Mouse (Mus musculus) heart, adult 2 months (tissue): ENCODE measurements at regions not wholly inside any gene's neighbourhood (a gene's known extent, or its start where the extent isn't known, plus 50 kb on each side); places are given as distances from the start of the nearest gene placed in this dataset.

Experiments used
- CTCF ChIP-seq: fragments of 200-600 bp; IDR thresholded peaks from 2 replicates; pipeline ENCODE4 v1.8.1; 2022; ENCODE audit warnings: antibody characterized with exemption, mild to moderate bottlenecking, moderate library complexity
- EP300 ChIP-seq: fragments of 200-500 bp; IDR thresholded peaks from 2 replicates; pipeline ENCODE4 v1.6.1; 2011; ENCODE audit warnings: low read depth, low read length, control low read depth; ENCODE audit not compliant: insufficient read depth
- POLR2A ChIP-seq: fragments of 200-500 bp; IDR thresholded peaks from 2 replicates; pipeline ENCODE4 v1.6.1; 2011; ENCODE audit warnings: mild to moderate bottlenecking, low read depth, low read length, control low read depth; ENCODE audit not compliant: insufficient read depth

DNA sequence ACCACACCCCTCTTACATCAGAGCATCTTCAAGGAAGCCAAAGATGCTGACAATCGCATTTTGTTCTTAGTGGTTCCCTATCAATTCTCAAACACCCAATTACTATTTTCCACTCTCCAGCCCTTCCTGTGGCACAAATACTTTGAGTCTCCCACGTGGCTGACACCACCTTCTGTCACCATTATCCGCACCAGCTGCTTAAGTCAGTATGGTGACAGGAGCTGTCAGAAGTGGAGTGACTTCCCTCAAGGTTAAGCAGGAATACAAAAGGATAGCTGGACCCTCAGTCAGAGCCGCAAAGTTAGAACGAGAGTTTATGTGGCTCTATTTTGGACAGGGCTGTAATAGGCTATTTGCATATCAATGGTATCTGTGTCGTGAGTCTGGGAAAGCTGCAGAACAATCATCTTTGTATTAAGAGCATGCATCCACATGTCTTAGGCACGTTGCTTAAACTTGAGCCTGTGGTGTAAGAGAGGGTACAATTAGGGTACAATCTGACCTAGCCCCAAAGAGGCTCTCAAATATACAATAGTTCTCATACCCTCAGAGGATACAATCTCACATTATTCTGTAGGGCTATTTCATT is 155.5 kb upstream of the Slco3a1 start:
- TF ChIP-seq CTCF, result no peak
- TF ChIP-seq EP300, result no peak
- TF ChIP-seq POLR2A, result no peak
